Mouse (Mus musculus) WW6 (cell line): Measurements from ENCODE around the gene Jaml.
A peak's percentile ranks its signal among the peaks of the same experiment; 100 is the strongest.
"Not testable (repeated sequence)": the region's sequence is repeated elsewhere in the genome, so short reads cannot be mapped to it uniquely, and the experiment has no call there.

Experiments
- DNase-seq: peaks from one replicate; pipeline ENCODE4 v3.0.0-alpha.2; 2013; ENCODE audit warnings: low read depth, low spot score

The Jaml gene

GRCm38 (mm10) chr9:45079011-45079410 is at the start of gene Jaml:
Gene Jaml, plus strand, starts transcription at chr9:45079183.
- DNase-seq = no peak

GRCm38 (mm10) chr9:45030341-45030740 is 48.6 kb upstream of the Jaml start:
- no peak for DNase-seq

- DNase-seq = no peak
Observed at GRCm38 (mm10) chr9:45032261-45032660, 46.7 kb upstream of the Jaml start.

- DNase-seq = no peak
Observed at GRCm38 (mm10) chr9:45034526-45034925, 44.5 kb upstream of the Jaml start.

- not testable (repeated sequence) for DNase-seq
Observed at GRCm38 (mm10) chr9:45037803-45038202, 41.2 kb upstream of the Jaml start.

GRCm38 (mm10) chr9:45039499-45039898 is 39.5 kb upstream of the Jaml start, which contains the start of gene Mpzl2:
Gene Mpzl2, plus strand, starts transcription at chr9:45039799.
- no peak for DNase-seq

- no peak for DNase-seq
Observed at GRCm38 (mm10) chr9:45040066-45040845, 38.7 kb upstream of the Jaml start.

DNA sequence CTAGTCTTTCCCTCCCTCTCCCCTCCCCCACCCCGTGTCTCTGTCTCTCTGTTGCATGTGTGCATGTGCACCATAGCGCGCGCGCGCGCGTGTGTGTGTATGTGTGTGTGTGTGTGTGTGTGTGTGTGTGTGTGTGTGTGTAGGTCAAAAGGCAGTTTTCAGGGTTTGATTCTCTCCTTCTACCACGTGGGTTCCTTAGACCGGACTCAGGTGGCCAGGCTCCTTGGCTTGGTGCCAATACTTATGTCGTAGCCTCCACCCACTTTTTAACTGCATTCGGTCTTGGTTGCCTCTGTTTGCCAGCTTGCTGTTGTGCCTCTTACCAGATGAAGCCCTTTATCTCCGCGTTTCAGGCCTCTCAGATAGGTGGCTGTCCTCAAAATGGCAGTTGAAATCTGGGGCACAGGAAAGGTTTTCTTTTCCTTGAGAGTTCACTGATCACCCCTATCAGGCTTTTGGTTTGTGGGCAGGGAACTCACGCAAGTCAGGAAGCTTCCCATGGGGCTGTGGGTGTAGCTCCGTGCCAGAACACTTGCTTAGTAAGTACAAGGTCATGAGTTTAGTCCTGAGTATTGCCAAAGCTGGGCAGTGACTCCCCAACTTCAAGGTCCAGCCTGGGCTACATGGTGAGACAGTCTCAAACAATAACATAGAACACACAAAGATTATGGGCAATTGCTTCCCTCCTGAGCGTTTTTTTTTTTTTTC is 37.7 kb upstream of the Jaml start:
- no peak for DNase-seq

DNA sequence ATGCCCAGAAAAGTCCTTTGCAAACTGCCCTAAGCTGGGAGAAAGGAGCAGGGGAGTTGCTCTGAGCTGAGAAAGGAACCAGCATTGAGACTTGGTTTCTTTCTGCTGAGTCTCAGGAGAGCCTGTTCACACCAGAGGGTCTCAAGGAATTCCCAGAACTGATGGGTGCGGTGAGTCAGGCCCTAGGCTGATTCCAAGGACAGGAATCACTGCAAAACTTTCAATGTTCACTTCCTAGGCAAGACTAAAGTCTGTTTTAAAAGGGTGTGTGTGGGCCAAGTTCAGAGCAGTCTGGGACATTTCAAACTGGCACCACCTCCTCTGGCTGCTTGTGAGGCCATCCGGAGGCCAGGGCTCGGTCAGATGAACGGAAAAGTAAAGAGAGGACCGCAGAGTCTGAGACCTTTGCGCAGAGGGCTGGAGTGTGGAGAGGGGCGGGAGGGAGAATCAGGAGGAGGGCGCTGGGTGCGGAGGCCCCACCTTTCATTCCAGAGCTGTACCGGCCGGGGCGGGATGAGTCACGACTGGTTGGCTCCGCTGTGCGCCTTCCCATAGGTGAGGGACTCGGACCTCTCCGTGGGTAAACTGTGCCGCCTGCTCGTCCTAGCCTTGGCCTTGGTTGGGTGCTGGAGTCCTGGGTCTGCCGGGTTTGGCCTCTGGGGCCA is 36.8 kb upstream of the Jaml start:
- DNase-seq = peak; percentile 65

DNA sequence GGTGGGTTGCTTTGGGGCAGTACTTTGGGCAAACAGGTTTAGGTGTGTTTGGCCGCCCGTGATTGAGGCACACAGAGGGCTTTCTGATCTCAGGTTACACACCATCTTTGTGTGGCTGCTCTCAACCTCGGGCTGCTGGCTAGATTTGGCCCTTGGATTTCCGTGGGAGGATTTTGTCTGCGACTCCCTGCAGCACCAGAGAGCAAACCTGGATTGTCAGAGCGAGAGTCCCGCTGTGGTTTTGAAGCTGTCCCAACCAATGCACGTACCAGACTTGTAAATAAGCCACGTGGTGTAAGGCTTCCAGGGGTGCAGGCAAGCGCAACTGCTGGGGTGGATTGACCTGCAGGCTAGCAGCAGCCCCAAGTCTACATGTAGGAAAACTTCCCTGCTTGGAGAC is 36.0 kb upstream of the Jaml start:
- DNase-seq = no peak

GRCm38 (mm10) chr9:45046973-45047372 is 32.0 kb upstream of the Jaml start:
- no peak for DNase-seq

DNA sequence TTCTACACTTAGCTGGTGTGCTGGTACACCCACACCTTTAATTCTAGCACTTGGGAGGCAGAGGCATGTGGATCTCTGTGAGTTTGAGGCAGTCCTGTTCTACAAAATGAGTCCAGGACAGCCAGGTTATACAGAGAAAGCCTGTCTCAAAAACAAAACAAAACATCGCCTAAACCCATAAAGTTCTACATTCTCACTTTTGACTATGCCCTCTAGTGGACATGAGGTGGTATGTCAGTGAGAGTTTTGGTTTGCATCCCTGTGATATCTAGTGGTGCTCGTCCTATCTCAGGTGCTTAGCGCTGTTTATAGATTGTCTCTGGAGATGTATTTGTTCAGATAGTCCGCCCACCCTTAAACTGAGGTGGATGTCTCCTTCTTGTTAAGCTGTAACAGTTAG is 30.5 kb upstream of the Jaml start:
- no peak for DNase-seq

DNA sequence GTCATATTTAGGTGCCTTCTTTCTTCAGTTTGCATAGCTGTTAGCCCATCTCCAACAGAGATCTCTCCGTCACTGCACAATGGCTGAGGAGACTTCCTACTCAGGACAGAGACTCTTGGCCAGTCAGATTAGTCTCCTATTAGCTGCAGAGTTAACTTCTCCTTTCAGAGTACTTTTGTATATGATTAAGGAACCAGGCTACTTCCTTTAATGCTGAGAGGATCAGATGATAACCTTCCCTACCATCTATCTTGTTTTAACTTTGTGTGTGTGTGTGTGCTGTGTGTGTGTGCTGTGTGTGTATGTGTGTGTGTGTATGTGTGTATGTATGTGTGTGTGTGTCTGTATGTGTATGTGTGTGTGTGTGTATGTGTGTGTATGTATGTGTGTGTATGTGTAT is 29.3 kb upstream of the Jaml start:
- DNase-seq = no peak

GRCm38 (mm10) chr9:45050301-45050700 is 28.7 kb upstream of the Jaml start:
- DNase-seq = no peak

- peak; percentile 84 for DNase-seq
Observed at GRCm38 (mm10) chr9:45055082-45055713, 23.8 kb upstream of the Jaml start, which contains the start of gene Mpzl3. Gene Mpzl3, plus strand, starts transcription at chr9:45055186.

GRCm38 (mm10) chr9:45058304-45058940 is 20.6 kb upstream of the Jaml start:
- no peak for DNase-seq

GRCm38 (mm10) chr9:45060151-45060550 is 18.8 kb upstream of the Jaml start:
- DNase-seq = no peak

GRCm38 (mm10) chr9:45062677-45063076 is 16.3 kb upstream of the Jaml start:
- DNase-seq = no peak

- no peak for DNase-seq
Observed at GRCm38 (mm10) chr9:45064421-45064820, 14.6 kb upstream of the Jaml start.

GRCm38 (mm10) chr9:45066735-45067134 is 12.2 kb upstream of the Jaml start:
- no peak for DNase-seq

DNA sequence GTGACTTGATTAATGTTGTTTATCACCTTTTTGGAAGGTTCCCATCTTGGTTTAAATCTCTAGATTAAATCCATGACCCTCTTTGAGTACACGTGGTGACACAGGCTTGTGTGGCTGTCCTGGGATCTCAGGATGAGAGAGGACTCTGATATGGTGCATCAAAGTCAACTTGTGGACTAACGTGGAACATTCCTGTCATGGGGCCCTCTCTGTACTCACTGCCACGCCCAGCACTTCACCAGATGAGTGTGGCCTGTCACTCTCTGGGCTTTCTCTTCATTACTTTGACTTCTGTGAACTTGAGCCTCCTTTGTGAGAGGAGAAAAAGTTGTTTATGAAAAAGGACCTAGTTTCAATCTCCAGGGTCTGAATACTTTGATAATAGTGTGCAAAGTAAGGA is 7.2 kb upstream of the Jaml start:
- DNase-seq = no peak
